Mouse (Mus musculus) kidney, postnatal 36 days (tissue): ENCODE data around the gene Gm20917.
"Not testable (repeated sequence)": the region's sequence is repeated elsewhere in the genome, so short reads cannot be mapped to it uniquely, and the experiment has no call there.

Experiments
- DNase-seq, 2 experiments: peaks; one replicate each; pipeline ENCODE4 v3.0.0; 2021 to 2022; ENCODE audit warnings: mixed read lengths in 2 of 2

Gene Gm20917

GRCm38 (mm10) chrY:79151022-79151421, at the start of gene Gm20917:
Gene Gm20917 (minus strand): TSS chrY:79151122.
- not testable (repeated sequence) for DNase-seq
